Mouse (Mus musculus): ENCODE measurements around the gene Timm23. TPM values are rescaled to one million over a fixed set of nuclear protein-coding genes. Genes with fewer than 3 reads are reported as not detected.
"Not testable (repeated sequence)": the region's sequence is repeated elsewhere in the genome, so short reads cannot be mapped to it uniquely, and the experiment has no call there.

Timm23 gene
- total RNA-seq, 2 experiments from 2014 or later: 74.0 to 78.7 TPM

GRCm38 (mm10) chr14:32179393-32180195 lies 22.1 kb downstream of the Timm23 start:
- TF ChIP-seq CTCF (conservative IDR thresholded peaks at IDR 0.05): no peak
- no peak for DNase-seq (ENCODE audit: low spot score in 2 of 2)
- H3K27ac ChIP-seq: no peak overlapping the region
- H3K4me3 ChIP-seq: no peak overlapping the region

DNA sequence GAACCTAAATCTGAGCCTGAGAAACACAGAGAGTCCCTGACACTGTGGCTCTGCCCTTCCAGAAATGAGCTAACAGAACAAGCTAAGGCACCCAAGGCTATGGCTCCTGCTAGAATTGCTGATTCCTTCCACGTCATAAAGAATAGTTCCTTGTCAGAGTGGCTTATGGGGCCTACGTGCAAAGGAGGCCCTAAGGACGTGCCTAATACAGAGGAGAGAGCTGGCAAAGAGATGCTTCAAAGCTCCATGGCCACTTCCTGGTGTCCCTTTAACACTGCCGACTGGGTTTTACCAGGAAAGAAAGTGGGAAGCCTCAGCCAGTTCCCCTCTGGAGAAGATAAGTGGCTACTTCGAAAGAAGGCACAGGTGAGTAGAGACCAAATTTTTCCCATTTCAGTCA lies 25.1 kb downstream of the Timm23 start:
- not testable (repeated sequence) for DNase-seq (ENCODE audit: low spot score in 2 of 2); H3K27ac ChIP-seq; H3K4me3 ChIP-seq

- DNase-seq (ENCODE audit: low spot score in 2 of 2): no peak
Measured at GRCm38 (mm10) chr14:32175310-32175709, 26.4 kb downstream of the Timm23 start.

DNA sequence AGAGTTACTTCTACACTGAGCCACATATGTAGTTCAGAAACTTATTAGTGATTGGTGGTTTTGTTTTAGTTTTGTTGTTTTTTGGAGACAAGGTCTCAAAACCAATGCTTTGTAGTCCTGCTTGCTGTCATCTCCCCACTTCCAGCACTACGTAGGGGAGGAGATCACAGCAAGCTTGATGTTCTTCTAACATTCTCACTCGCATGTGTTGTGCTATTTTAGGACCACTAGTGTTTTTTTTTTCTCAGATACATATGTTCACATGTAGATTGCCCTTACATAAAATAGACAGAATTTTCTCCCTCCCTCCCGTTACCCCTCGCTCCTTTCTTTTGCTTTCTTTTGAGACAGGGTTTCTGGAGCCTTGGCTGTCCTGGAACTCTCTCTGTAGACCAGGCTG lies 31.6 kb downstream of the Timm23 start:
- no peak overlapping the region for H3K4me3 ChIP-seq
- no peak for DNase-seq (ENCODE audit: low spot score in 2 of 2)
- no peak for TF ChIP-seq CTCF (conservative IDR thresholded peaks at IDR 0.05)
- H3K27ac ChIP-seq: peak overlapping the region; percentile 20; the same call in 1 of the 2 replicates

More at GRCm38 (mm10) chr14:32175310-32175709, 26.4 kb downstream of the Timm23 start:
- Histone ChIP-seq H3K27ac (no peak overlapping the region), H3K4me3 (no peak overlapping the region)
- no peak for TF ChIP-seq CTCF (conservative IDR thresholded peaks at IDR 0.05)

DNA sequence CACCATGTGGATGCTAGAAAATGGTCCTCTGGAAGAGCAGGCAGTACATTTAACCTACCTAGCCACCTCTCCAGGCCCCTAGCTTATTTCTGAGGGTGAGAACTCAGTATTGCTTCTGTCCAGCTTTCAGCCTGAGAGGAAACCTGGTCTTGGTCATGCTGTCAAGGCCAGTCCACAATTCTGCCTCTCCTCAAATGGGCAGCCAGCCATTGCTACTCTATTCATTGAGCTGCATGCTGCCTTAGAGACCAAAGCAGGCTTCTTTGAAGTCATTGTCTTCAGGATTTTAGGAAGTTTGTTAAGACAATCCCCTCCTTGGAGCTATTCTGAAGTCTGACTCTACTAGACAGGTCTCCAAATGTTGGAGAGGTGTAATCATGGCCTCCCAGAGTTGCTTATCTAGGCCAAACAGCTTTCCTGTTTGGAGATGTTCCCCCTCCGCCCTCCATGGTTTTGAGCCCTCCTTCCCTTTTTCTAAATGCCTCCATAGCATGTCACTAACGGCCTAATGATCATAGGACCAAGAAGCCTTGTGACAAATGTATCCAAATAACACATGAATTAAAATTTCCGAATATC lies 33.0 kb downstream of the Timm23 start:
- H3K4me3 ChIP-seq: no peak overlapping the region
- peak overlapping the region; percentile 6; the same call in 1 of the 2 replicates for H3K27ac ChIP-seq
- TF ChIP-seq CTCF (conservative IDR thresholded peaks at IDR 0.05): no peak
- no peak for DNase-seq (ENCODE audit: low spot score in 2 of 2)

GRCm38 (mm10) chr14:32167326-32167725 lies 34.4 kb downstream of the Timm23 start:
- Histone ChIP-seq H3K4me3 (no peak overlapping the region), H3K27ac (no peak overlapping the region)
- DNase-seq (ENCODE audit: low spot score in 2 of 2): no peak
- no peak for TF ChIP-seq CTCF (conservative IDR thresholded peaks at IDR 0.05)

GRCm38 (mm10) chr14:32166840-32167239 lies 34.9 kb downstream of the Timm23 start:
- Histone ChIP-seq H3K4me3 (no peak overlapping the region), H3K27ac (no peak overlapping the region)
- TF ChIP-seq CTCF (conservative IDR thresholded peaks at IDR 0.05): no peak
- no peak for DNase-seq (ENCODE audit: low spot score in 2 of 2)

- no peak for TF ChIP-seq CTCF (conservative IDR thresholded peaks at IDR 0.05)
- Histone ChIP-seq H3K27ac (no peak overlapping the region), H3K4me3 (no peak overlapping the region; the same call in 1 of the 2 replicates)
- no peak for DNase-seq (ENCODE audit: low spot score in 2 of 2)
Measured at GRCm38 (mm10) chr14:32166062-32166441, 35.6 kb downstream of the Timm23 start.

DNA sequence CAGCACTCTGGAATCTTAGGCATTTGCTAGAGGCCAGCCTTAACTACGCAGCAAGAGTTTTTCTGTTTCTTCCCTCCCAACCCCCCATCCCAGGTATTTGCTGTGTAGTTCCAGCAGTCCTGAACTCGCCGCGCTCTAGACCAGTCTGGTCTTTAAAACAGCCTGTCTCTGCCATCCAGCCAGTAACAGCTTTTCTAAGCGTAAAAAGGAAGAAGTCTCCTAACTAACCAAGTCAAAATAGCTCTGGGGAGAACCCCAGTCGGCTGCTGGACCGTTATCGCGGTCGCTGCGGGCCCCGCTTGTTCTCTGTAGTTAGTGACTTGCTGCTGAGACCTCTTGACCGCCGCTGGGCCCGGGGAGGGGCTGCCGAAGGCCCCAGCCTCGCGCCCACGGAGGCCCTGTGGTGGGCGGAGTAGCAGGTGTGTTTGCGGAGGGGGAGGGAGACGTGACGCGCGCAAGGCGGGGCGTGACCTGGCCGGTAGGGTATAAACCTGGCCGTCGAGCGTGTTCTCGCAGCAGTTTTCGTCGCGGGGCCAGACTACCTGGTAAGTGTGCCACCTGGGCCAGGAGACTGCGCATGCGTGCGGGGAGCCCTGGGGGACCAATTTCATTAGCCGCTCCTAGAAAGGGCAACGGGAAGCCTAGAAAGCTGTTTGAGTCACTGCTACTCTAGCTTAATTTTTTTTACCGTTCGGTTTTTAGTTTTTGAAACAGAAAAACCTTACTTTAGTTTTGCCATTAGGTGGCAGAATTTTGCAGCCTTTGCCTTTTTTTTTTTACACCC lies 36.2 kb downstream of the Timm23 start:
- DNase-seq (ENCODE audit: low spot score in 2 of 2): peak; percentile 7 to 33
- Histone ChIP-seq H3K4me3 (peak overlapping the region; percentile 60), H3K27ac (peak overlapping the region; percentile 73; the same call in 1 of the 2 replicates)
- peak; percentile 62 for TF ChIP-seq CTCF (conservative IDR thresholded peaks at IDR 0.05)

- no peak overlapping the region for H3K27ac ChIP-seq
- no peak for TF ChIP-seq CTCF (conservative IDR thresholded peaks at IDR 0.05)
- H3K4me3 ChIP-seq: no peak overlapping the region
- no peak for DNase-seq (ENCODE audit: low spot score in 2 of 2)
Measured at GRCm38 (mm10) chr14:32164173-32165051, 37.3 kb downstream of the Timm23 start.

DNA sequence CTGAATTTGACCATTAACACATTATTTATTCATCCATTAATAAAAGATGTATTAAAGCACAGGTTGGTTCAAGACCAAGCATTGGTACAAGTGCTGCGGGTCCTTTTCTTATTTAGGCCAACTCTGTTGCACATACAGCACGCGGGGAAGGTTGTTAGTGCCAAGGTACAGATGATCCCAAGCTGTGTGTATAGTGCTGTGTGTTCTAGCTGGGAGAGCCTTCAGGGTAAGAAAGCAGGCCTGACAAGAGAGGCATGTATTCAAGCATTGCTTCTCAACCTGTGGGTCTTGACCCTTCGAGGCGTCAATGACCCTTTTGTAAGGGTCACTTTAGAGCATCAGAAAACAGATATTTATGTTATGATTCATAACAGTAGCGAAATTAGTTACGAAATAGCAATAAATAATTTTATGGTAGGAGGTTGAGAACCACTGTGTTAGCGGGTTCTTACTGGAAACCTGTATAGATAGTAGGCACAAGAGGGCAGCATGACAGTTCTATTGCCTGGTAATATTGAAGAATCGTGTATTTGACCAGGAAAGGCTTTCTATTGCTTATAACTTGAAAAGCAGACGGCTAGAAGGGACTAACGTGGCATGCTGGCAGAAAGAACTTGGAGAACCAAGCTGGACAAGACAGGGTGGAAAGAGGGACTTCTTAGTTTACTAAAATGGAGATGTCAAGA lies 38.4 kb downstream of the Timm23 start:
- peak; percentile 26; the same call in 1 of the 2 replicates for TF ChIP-seq CTCF (conservative IDR thresholded peaks at IDR 0.05)
- no peak for DNase-seq (ENCODE audit: low spot score in 2 of 2)
- Histone ChIP-seq H3K4me3 (no peak overlapping the region), H3K27ac (no peak overlapping the region)

- Histone ChIP-seq H3K4me3 (no peak overlapping the region), H3K27ac (no peak overlapping the region)
- no peak for TF ChIP-seq CTCF (conservative IDR thresholded peaks at IDR 0.05)
- DNase-seq (ENCODE audit: low spot score in 2 of 2): no peak
Measured at GRCm38 (mm10) chr14:32162231-32162630, 39.5 kb downstream of the Timm23 start.

Measured in layer of hippocampus, adult 2 months (tissue).